Mouse (Mus musculus) yolk sac, embryonic 10.5 days (tissue): ENCODE results near the gene Rexo1.
A peak's percentile ranks its signal among the peaks of the same experiment; 100 is the strongest.

Source experiments
- DNase-seq: peaks from one replicate; pipeline ENCODE4 v3.0.0-alpha.2; 2017; ENCODE audit warnings: low spot score

Rexo1 gene

DNA sequence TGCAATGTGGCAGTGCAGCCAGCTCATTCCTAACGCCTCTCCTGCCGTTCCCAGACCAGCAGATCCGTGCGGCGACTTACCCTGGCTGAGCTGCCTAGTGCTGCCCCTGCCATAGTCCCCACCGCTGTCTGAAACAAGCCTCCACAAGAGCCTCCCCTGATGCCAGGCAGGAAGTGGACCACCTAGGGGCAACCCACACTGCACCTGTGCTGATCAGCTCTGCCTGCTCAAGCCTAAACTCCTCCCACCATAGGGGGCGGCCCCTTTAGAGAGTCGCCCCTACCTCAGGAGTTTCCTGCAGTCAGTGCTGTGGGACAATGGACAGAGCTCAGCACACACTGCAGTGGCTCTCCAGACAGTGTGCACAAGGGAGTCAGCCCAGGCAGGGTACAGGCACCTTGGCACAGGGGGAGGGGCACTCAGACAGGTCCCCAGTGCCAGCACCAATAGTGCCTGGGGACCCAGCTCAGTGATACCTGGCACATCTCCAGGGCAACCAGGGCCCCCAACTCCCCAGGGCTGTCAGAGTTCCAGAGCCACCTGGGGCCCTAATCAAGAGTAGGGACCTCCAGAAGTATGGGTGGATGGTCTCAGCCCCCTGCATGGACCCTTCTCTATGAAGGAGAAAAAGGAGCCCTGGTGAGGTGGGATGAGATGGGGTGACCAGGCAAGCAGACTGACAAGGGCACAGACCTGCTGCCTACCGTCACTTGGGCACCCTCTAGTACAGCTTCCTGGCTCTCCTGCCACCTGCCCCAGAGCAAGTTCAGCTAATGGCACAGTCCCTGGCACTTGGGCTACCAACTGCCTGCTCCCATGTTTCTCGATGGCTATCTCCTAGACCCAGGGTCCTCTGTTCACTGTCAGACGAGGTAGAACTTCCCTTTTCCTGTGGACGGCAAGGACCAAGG lies 23.5 kb upstream of the Rexo1 start:
- peak; percentile 53 for DNase-seq

DNA sequence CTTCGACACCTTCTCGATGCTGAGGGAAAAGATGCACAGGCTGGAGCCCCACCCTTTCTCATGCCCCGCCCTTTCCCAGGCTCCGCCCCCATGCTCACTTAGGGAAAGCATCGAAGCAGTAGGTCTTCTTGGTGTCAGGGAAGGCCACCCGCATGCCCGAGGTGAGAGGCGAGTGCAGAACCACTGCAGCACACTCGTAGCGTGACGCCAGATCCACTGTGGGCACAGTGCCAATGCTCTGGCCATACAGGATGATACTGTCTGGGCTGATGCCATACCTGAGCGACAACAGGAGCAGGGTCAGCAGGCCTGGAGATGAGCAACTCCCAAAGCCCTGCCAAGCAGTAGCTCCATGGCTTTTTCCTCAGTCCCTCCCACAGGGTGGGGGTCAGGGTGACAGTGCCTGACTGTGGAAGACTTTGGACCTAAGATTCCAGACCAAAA lies 22.7 kb upstream of the Rexo1 start:
- DNase-seq, result peak; percentile 50

DNA sequence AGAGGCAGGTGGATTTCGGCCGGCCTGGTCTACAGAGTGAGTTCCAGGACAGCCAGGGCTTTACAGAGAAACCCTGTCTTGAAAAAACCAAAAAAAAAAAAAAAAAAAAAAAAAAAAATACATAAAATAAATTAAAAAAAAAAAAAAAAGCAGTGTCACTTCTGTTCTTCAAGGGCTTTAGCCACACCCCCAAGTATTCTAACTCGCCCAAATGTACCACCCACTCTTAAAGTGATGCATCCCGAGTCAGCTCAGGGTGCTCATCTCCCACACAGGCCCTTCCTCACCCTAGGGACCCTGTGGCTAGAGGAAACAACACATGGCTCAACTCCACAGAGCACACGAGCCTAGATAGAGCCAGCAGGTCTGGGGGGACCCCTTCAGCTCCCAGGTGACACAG lies 21.7 kb upstream of the Rexo1 start:
- no peak for DNase-seq

DNA sequence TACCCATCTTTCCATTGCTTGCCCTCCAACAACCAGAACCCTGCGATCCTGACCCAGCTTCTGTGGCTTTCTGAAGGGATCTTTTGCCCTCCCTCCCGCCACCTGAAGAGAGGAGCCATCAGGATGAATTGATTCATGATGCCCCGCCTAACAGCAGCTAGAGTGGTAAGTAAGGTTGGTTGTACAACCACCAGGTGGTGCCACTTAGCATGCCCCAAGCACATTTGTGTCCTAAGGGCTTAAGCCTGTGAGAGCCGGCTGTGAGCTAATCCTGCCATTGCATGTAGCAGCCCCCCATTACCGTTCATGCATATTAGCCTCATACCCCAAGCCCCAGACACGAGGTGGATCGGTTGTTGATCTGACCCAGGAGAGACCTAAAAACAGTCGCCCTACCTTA lies 17.6 kb upstream of the Rexo1 start:
- peak; percentile 48 for DNase-seq

DNA sequence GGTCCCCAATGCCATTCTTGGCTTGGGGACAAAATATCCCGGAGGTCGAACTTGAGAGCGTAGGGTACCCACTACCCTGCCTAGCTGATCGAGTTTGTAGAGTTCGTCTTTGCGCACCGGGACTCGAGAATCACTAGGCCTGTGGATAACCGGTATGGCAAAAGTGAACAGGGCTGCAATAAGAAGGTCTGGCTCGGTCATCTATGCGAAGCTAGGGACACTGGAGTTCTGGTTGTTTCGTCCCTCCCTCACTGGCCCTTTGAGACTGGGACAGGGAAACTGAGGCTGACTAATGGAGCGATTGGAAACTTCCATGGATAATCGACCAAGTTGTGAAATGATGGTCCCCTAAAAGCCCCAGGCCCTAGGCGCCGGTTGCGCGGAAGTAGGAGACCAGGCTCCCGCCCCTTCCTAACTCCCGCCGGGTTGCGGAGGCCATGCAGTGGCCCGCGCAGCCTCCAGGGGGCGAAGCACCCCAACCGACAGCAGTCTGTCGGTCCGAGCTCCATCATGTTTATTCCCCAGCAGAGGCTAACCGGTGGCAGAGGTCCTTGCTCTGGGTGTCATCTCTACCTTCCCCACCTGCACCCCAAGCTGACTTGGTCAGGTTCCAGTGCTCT lies 16.9 kb upstream of the Rexo1 start:
- peak; percentile 89 for DNase-seq

DNA sequence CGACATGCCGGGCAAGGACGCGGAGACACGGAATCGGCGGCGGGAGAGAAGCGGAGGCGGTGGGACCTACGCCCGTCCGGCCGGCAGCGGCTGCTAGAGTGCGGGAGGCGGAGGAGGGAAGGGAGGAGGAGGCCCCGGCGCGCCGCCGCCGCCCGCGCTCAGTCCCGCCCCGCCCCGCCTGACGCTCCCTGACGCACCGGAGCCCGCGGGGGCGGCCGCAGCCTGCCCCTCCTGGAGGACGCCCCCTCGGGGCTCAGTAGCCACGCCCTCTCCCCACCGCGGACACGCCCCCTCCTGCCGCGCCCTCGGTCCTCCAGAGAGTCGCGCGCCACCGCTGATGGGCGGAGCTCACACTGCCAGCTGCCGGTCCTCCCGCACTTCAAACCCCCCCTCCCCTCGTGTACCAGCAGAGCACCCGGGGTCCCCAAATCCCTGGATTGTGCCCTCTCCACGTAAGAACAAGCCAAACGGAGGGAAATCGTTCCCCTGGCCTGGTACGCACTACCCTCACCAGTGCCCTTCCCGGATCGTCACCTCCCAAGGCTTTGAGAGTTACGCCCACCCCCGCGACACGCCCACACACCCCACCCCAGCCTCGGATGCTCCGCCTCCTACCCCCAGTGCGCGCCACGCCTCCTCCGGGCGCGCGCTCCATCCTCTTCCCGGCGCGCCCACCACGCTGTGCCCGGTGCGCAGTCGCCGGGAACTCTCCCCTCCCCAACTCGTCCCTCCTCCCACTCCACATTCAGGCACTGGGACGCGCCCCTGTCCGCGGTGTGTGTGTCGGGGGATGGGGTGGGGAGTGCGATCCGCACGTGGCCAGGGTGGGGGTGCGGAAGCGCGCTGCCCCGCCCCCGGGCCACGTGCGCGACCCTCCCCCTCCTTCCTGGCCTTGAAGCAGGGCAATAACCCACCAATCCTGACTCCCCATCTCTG lies 16.1 kb upstream of the Rexo1 start, which contains the start of gene Klf16:
TSS of gene Klf16 (minus strand) at position 127 of the 936 bp plus-strand sequence.
- DNase-seq, result peak; percentile 99

DNA sequence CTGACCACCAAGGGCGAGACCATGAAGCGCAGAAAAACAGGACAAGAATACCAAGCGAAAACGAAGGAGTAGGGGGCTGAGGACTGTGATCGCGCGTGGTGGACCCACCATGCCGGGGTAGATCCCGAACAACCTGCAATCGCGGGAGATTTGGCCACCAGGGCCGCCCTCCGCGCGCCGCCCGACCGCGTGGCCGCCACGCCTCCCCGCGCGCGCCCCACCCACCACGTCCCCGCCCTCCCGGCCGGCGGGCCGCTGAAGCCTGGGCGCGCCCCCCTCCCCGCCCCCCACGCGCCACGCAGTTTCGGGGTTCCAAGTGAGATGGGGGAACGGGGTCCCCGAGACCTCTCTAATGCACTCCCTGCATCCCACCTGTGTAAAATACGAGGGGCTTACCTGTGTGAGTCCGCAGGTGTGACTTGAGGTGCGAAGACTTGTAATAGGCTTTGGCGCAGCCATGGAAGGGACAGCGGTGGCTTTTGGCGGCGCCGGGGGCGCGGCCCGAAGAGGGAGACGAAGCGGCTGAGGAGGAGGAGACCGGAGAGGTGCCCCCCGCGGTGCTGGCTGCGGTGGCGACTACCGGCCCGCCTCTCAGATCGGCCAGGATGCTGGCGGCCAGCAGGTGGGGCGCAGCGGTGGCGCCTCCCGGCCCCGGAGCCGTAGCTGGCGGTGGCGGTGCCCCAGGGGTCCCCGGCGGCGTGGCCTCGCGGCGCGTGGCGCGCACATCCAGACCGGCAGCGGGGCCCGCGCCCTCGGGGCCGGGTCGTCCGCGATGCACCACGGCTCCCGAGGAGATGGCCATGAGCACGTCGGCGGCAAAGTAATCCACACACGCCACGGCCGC lies 15.2 kb upstream of the Rexo1 start:
- DNase-seq, result peak; percentile 61

DNA sequence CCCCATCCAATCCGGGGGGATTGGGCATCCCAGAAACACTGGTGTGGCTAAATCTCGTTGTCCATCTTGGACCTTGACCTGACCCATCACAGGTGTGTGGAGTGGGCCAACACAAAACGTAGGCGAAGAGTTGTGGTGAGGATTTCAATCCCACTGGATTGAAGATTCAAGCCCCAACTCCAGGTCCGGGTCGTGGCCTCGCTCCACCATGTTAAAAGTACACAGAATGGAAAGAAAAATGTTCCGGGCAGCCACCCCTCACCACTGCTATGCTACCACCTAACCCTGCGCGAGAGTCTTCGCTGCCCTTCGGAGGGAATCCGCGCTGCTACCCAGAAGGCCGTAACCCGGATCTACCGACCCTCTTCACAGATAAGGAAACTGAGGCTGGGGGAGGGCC lies 14.6 kb upstream of the Rexo1 start:
- DNase-seq, result no peak

DNA sequence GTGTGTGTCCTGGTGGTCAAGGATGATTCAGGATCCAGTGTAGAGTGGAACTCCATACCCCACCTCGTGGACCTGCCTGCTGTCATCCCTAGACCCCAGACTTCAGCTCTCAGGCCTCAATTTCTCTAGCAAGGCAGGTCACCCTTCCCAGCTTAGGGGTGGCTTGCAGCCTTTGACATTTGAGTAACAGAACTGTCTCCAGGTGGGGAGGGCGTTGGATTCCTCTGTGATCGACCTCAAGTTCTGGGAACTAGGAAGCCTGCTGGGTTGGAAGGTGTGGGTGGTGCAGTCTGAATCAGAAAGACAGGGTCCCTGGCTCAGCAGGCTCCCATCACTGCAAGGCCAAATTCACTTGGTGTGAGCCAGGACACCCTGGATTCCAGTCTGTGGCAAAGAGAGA lies 13.5 kb upstream of the Rexo1 start:
- no peak for DNase-seq

DNA sequence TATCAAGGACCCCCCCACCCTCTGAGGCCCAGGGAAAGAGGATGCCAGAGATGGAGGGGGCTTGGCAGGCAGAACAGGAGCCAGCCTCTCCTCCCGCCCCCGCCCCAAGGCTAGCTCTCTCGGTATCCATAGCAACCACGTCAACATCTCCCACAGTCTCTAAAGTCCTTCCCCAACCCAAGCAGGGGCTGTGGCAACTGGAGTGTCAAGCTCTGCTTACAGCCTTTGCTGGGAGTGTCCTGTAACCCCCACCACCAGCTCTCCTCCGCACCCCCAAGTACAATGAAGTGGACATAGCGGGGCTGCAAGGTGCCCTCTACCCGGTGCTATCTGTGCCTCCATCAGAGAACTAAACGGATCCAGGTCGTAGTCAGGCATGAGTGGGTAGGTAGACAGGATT lies 12.6 kb upstream of the Rexo1 start:
- DNase-seq, result no peak

DNA sequence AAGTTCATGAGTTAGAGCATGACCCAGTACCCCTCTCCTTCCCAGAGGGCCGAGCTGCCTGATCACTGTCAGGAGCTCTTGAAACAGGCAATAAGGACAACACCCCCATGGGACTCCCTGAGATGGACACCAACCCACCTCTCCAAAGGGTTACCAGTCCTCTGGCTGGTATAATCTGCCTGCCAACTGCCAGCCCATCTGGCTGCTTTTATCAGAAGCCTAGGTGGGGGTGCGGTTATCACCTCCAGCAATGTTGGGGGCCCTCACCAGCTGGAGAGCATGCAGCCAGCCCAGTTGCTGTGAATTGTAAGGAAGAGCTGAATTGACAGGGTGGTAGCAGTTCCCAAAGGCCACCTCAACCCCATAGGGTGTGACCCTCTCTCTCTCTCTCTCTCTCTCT lies 11.1 kb upstream of the Rexo1 start:
- DNase-seq, result no peak

DNA sequence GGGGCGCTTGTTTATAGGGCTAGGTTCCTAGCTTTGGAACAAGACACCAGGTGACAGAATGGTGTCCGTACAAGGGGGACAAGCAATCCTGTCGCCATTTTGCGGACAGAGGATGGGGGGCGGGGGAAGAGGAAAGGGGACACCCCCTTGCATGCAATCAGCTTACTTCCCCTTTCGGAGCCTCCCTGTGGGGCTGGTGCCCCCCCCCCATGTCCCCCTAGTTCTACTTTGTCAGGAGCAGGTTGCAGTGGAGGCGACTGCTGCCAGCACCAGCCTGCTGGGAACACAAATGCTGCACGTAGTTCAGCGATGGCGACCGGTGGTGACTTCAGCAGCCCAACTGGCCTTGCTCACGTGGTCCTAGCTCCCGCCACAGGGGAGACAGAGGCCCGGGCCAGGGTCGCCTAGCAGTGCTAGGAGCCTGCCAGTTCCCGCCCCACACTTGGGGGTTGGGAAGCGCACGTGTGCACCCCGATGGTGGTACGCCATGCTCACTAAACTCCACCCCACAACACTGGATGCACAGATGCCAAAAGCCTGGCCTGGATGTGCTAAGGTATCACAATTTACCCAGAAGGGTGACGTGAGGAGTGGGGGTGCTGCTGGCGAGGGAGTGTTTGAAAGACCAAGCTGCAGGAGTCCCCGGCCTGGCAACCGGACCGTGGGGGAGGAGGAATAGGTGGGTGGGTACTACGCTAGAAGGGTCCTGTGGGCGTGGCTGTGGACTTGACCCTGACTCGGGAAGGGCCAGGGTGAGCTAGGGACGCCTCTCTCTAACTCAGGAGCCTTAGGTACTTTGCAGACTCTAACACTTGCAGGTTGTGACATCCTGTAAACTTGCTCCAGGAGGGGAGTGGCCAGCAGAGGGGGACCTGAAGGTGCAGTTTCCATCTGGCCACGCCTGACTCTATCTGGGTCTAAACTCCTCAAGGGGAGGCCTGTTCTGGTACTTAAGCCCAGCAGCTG lies 9.8 kb upstream of the Rexo1 start:
- DNase-seq, result no peak

DNA sequence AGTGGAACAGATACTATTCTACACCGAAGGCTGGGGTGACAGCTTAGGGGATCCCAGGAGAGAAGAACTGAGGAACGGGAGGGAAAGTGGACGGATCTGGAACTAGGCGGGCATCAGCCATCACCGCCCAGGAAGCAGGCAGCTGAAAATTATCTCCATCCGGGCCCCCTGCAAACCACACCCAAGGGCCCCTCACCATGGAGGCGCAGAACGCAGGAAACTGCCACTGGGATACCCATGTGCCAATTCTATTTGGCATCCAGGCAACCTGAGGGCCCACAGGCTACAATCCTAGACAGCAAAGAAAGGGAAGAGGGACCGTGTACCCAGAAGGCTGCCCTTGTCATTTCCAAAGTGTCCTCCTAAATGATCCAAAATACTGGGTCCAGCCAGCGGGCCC lies 9.1 kb upstream of the Rexo1 start:
- DNase-seq, result no peak

DNA sequence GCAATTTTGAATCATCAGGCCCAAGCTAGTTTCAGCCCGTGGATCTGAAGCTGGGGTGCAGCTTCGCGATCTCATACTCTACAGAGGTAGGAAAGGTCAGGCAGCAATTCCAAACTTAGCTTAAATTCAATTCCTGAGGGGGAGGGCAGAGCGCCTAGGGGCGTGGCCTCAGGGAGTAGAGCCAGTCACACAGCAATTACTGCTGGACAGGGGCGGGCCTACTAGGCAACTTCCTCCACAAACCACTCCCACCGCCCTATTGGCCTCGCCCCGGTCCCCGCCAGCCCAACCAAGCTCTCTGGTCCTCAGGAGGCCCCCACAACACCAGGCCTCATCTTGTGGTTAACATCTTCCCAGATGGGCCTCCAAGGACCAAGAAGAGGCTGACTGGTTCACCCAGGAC lies 8.3 kb upstream of the Rexo1 start:
- peak; percentile 63 for DNase-seq

DNA sequence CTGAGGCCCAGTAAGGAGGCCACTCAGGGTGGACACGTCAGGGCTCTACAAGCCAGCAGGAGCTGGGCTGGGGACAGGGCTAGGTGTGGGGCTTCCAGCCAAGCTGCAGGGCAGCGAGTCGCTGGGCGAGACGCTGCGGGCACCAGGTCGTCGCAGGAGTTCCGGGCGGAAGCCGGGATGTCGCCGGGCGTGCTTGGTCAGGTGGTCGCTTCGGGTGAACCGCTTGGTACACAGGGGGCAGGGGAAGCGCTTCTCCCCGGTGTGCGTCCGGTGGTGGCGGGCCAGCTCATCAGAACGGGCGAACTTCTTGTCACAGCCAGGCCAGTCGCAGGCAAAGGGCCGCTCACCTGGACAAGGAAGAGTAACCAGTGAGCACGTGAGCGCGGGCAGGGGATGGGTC lies 7.5 kb upstream of the Rexo1 start:
- DNase-seq, result no peak

DNA sequence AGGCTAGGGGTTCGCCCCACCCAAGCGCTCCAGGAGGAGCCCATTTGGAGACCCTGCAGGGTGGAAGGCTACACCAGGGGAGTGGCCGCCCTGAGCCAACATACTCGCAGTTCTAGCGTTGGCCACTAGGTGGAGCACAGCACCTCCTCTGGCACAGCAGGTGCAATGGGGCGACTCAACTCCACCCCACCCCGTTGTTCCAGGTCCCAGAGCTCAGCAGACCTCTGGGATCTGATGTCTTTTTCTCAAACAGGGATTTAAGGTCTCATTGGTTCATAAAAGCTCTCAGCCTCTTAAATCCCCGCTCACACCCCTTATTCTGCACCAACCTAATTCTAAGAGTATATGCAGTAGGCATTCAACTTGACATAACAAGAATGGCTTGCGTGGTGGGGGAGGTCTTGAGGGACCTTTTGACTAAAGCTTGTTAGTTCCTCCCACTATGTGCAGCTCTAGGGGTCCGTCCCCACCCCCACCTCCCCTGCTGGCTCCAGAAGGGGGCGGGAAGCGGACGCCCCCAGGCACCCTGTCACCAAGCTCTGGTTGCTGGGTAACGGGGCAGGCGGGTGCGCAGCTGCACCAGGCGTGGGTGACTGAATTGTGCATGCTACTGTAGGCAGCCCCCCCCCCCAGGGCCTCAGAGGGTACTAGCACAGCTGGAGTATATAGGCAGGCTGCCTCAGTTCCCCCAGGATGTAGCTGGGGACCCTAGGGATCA lies 5.2 kb upstream of the Rexo1 start:
- DNase-seq, result peak; percentile 63

DNA sequence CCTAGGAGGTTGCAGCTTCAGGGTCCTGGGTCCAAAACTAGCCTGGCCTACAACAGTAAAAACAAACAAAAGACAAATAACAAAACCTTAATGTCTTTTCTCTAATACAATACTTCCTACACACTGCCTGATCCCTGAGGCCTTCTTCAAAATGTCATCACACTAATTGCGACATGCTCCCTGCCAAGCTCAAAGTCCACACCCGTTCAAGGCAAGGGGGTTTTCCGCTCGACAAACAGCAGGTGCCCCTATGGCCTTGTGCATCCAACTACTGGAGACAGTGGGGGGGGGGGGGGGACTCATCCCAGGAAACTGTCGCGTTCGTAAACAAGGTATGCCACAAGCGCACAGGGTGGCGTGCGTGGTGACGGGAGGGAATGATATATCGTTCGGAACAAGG lies 739 bp downstream of the Rexo1 start:
- peak; percentile 87 for DNase-seq

DNA sequence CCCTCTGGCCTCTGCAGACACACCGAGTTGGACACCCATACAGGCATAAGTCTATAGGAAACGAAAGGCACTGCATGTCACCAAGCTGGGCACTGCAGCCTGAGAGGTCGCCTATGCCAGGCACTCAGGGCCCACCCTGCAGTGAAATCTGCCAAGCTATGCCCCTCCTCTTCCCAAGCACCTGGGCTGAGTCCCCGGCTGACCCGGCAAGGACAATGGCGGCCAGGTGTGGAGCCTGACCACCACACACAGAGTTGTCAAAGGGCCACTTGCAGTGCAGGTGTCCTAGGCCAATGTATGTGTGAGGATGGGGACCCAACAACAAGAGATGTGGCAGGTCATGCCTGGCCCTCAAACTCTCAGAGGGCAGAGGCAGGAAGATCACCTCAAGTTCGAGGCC lies 1.9 kb downstream of the Rexo1 start:
- no peak for DNase-seq

DNA sequence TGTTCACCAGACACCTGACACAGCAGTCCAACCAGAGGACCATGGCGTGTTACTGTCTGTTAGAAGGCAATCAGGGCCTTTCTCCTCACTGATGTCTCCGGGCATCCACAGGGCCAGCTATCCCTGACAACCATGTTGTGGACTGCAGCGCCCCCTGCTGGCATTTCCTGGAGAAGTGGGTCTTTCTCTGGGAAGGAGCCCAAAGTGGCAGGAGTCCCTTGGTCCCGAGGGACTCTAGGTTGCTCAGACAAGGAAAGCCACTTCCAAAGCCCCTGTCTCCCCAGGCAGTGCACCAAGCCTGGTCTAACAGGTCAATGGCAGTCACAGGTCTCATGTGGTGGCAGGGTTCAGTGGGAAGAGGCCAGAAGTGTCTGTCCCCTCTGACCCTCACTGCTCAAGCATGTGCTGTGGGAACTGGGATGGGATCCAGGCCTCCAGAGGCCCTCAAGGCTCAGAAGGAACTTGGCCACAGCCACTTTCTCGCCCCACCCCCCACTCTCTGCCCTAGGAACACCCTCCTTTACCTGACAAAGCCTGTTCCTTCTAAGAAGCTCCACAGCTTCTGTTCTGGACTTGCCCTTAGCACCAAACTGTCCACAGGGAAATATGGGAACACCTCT lies 3.9 kb downstream of the Rexo1 start:
- peak; percentile 38 for DNase-seq
